25 mouse cellular contexts compared by ENCODE assay signal in genomic region chr12:108446721-108447120, GRCm38 (mm10).
A peak's percentile ranks its signal among the peaks of the same experiment; 100 is the strongest.
DNase-seq lines count a peak whose midpoint lies in the region; ATAC-seq and TF ChIP-seq lines count a peak whose summit lies in the region.
"Had no signal": no experiment of that assay in that cellular context is flagged by ENCODE, and none has a peak within 500 bp of the region (broad histone marks: within the 10 kb centered on the region; RNA-seq: fewer than 3 reads in every experiment).

No protein-coding gene starts in this region.

- ATAC-seq in kidney, embryonic 15.5 days (replicated peaks; ENCODE audit: low FRiP score): no peak
- ATAC-seq in kidney, embryonic 14.5 days (ENCODE audit: low FRiP score, low TSS enrichment): no peak
- ATAC-seq: forebrain, embryonic 15.5 days; intestine, postnatal 0 days had no signal

- no peak overlapping the region for H3K9ac ChIP-seq in kidney, embryonic 15.5 days
- no peak overlapping the region for H3K9ac ChIP-seq in kidney, embryonic 14.5 days (ENCODE audit: low read depth, low read length)
- H3K9ac ChIP-seq: embryonic facial prominence, embryonic 13.5 days; forebrain, embryonic 15.5 days; hindbrain, embryonic 13.5 days; liver, embryonic 14.5 days had no signal

- no peaks in the 10 kb centered on the region for H3K36me3 ChIP-seq in kidney, embryonic 15.5 days
- H3K36me3 ChIP-seq in kidney, embryonic 14.5 days (ENCODE audit: control insufficient read depth, insufficient read depth, low read length): no peaks in the 10 kb centered on the region
- no peaks in the 10 kb centered on the region for H3K36me3 ChIP-seq in limb, embryonic 10.5 days
- H3K36me3 ChIP-seq: embryonic facial prominence, embryonic 13.5 days; forebrain, embryonic 15.5 days; hindbrain, embryonic 13.5 days had no signal

- H3K9me3 ChIP-seq in kidney, embryonic 15.5 days (replicated peaks): no peaks in the 10 kb centered on the region
- H3K9me3 ChIP-seq in kidney, embryonic 14.5 days (ENCODE audit: control insufficient read depth, low read length): no peaks in the 10 kb centered on the region
- H3K9me3 ChIP-seq in limb, embryonic 10.5 days (replicated peaks): no peaks in the 10 kb centered on the region
- H3K9me3 ChIP-seq: embryonic facial prominence, embryonic 13.5 days; forebrain, embryonic 10.5 days; forebrain, embryonic 15.5 days; hindbrain, embryonic 13.5 days had no signal

- H3K4me2 ChIP-seq in kidney, embryonic 15.5 days: no peak overlapping the region
- H3K4me2 ChIP-seq in kidney, embryonic 14.5 days (replicated peaks; ENCODE audit: low read depth, low read length): no peak overlapping the region
- H3K4me2 ChIP-seq: embryonic facial prominence, embryonic 13.5 days; forebrain, embryonic 15.5 days; heart, embryonic 11.5 days; hindbrain, embryonic 13.5 days had no signal

- H3K4me1 ChIP-seq in kidney, embryonic 15.5 days: peaks cover 49% of the 10 kb centered on the region
- peaks cover 19% of the 10 kb centered on the region for H3K4me1 ChIP-seq in kidney, embryonic 14.5 days (ENCODE audit: control insufficient read depth, insufficient read depth, low read length)
- peaks cover 21% of the 10 kb centered on the region for H3K4me1 ChIP-seq in cerebellum, adult 2 months (ENCODE audit: control insufficient read depth, insufficient read depth, low read length)
- H3K4me1 ChIP-seq in limb, embryonic 10.5 days: peaks cover 16% of the 10 kb centered on the region

- H3K4me3 ChIP-seq in kidney, embryonic 15.5 days (replicated peaks): no peak overlapping the region
- no peak overlapping the region for H3K4me3 ChIP-seq in kidney, embryonic 14.5 days (ENCODE audit: low read length)
- no peak overlapping the region for H3K4me3 ChIP-seq in cerebellum, adult 2 months (replicated peaks; ENCODE audit: insufficient read depth, low read depth, low read length)
- no peak overlapping the region for H3K4me3 ChIP-seq in limb, embryonic 10.5 days
- H3K4me3 ChIP-seq: embryonic facial prominence, embryonic 13.5 days; forebrain, embryonic 10.5 days; forebrain, embryonic 15.5 days; hindbrain, embryonic 13.5 days; layer of hippocampus, adult 2 months had no signal

- DNase-seq in brain, adult 2 months (ENCODE audit: low read depth, low spot score): peak; percentile 73
- peak; percentile 42 to 48 for DNase-seq in cerebellum, adult 2 months
- DNase-seq in cerebellum, postnatal 14 days: peak; percentile 49 to 57
- DNase-seq in limb, embryonic 10.5 days (ENCODE audit: low spot score): no peak
- no peak for DNase-seq in right cerebral cortex, postnatal 4 days
- DNase-seq: adrenal gland, postnatal 25 days; embryo, embryonic 11 days; gastrocnemius, postnatal 25 days; heart, adult 11 months; heart, postnatal 36 days; kidney, adult 9 months; kidney, postnatal 25 days; liver; lung, postnatal 10 days; midbrain, embryonic 14.5 days had no signal

- no peak for TF ChIP-seq POLR2A in cerebellum, adult 2 months (IDR thresholded peaks at IDR 0.05; ENCODE audit: borderline replicate concordance, insufficient read depth, low read length)

- no peak for TF ChIP-seq CTCF in cerebellum, adult 2 months (IDR thresholded peaks at IDR 0.05; ENCODE audit: borderline replicate concordance, insufficient read depth, low read depth, low read length)

- no peaks in the 10 kb centered on the region for H3K27me3 ChIP-seq in kidney, embryonic 15.5 days
- no peaks in the 10 kb centered on the region for H3K27me3 ChIP-seq in kidney, embryonic 14.5 days (ENCODE audit: control insufficient read depth, insufficient read depth, low read length)
- no peaks in the 10 kb centered on the region for H3K27me3 ChIP-seq in cerebellum, adult 2 months (ENCODE audit: control insufficient read depth, insufficient read depth, low read length)
- no peaks in the 10 kb centered on the region for H3K27me3 ChIP-seq in limb, embryonic 10.5 days (ENCODE audit: low read depth, poor library complexity, severe bottlenecking)
- H3K27me3 ChIP-seq: embryonic facial prominence, embryonic 13.5 days; forebrain, embryonic 15.5 days; hindbrain, embryonic 13.5 days had no signal

- 87% methylated on average over 2 of the region's 2 CpGs for WGBS in kidney, embryonic 15.5 days
- 95% methylated on average over 2 of the region's 2 CpGs for WGBS in kidney, embryonic 14.5 days
- WGBS in cerebellum, adult 2 months: 19% methylated on average over 2 of the region's 2 CpGs
- 90% methylated on average over 2 of the region's 2 CpGs for WGBS in limb, embryonic 10.5 days

- peak overlapping the region; percentile 51; the same call in 1 of the 2 replicates for H3K27ac ChIP-seq in kidney, embryonic 15.5 days
- H3K27ac ChIP-seq in kidney, embryonic 14.5 days (ENCODE audit: low read depth, low read length): no peak overlapping the region
- no peak overlapping the region; the same call in 1 of the 2 replicates for H3K27ac ChIP-seq in cerebellum, adult 2 months (ENCODE audit: insufficient read depth, low read length)
- H3K27ac ChIP-seq in limb, embryonic 10.5 days: no peak overlapping the region
- H3K27ac ChIP-seq: embryonic facial prominence, embryonic 13.5 days; forebrain, embryonic 10.5 days; forebrain, embryonic 15.5 days; hindbrain, embryonic 13.5 days; layer of hippocampus, adult 2 months; liver, embryonic 14.5 days had no signal

Comparison
In these comparisons a context has a peak if more than half of its experiments do, and no peak if none do; other contexts are left out.
1. DNase-seq: peak in brain, adult 2 months (single experiment), cerebellum, adult 2 months (2 of 2) and cerebellum, postnatal 14 days (2 of 2); none in limb, embryonic 10.5 days (single experiment) and right cerebral cortex, postnatal 4 days (single experiment).